Mouse (Mus musculus) megakaryocyte progenitor cell, adult 5-6 weeks (primary cell): ENCODE data around the gene Gm45140. TPM values are rescaled to one million over a fixed set of nuclear protein-coding genes. Genes with fewer than 3 reads are reported as not detected.
A peak's percentile ranks its signal among the peaks of the same experiment; 100 is the strongest.

Experiments
- ATAC-seq: replicated peaks from 2 replicates; pipeline ENCODE4 v1.8.0; 2016; ENCODE audit warnings: mild to moderate bottlenecking, moderate TSS enrichment, inconsistent platforms; ENCODE audit not compliant: poor library complexity
- total RNA-seq, 2 experiments: library from RNA; stranded (forward) in 1 of 2; stranded (reverse) in 1 of 2; fragments of 157-497, 149-512 nt in 1 of 2; fragments of 200-1000 nt in 1 of 2; gene quantifications; 2 replicates each; pipeline versions ENCODE4 v1.2.3 to v1.2.4; 2015 to 2017

Gene Gm45140
- total RNA-seq, 2 experiments from 2014 or later, result 3.7 to 19.9 TPM

- ATAC-seq, result no peak
Measured at GRCm38 (mm10) chr6:87802462-87802861, 33.1 kb downstream of the Gm45140 start.

DNA sequence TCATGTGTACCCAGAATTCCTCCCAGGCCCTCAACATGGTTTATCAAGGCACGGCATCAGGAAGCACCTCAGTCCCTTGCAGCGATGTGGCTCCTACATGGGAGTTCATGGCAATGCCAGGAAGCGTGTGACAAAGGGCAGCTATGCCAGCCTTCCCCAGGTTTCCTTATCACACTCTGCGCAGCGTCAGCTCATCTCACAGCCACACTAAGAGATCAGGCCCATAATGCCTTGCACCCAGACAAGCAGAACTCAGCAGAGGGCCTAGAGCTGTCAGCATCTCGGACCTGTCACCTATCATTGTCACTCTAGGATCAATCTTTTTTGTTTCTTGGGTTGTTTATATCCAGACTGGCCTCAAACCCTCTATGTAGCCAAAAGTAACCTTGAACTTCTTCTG is 36.0 kb downstream of the Gm45140 start:
- ATAC-seq, result peak; percentile 84

GRCm38 (mm10) chr6:87797321-87797720 is 38.3 kb downstream of the Gm45140 start:
- no peak for ATAC-seq

DNA sequence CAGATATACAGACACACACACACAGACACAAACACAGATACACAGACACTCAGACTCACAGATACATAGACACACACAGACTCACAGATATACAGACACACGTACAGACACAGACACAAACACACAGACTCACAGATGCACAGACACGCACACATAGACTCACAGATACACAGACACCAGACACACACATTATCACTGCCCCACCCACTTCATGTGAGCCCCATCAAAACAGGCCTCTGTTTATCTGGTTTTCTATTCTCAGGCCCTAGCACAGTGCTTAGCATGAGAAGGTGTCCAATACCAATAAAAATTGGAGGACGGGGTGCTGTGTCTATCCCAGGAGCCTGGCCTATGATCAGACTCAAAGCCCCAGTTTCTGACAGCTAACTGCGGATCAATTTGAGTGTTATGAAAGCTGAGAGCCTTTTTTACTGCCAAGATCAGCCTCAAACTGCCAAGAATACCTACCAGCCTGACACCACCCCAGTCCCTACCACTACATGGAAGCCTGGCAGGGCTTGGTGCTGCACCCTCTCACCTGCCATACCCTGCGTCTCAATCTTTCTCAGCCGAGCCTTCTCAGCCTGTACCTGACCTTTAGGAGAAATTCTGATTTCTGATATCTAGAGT is 39.2 kb downstream of the Gm45140 start:
- ATAC-seq, result peak; percentile 52

- no peak for ATAC-seq
Measured at GRCm38 (mm10) chr6:87795385-87796150, 40.0 kb downstream of the Gm45140 start.

DNA sequence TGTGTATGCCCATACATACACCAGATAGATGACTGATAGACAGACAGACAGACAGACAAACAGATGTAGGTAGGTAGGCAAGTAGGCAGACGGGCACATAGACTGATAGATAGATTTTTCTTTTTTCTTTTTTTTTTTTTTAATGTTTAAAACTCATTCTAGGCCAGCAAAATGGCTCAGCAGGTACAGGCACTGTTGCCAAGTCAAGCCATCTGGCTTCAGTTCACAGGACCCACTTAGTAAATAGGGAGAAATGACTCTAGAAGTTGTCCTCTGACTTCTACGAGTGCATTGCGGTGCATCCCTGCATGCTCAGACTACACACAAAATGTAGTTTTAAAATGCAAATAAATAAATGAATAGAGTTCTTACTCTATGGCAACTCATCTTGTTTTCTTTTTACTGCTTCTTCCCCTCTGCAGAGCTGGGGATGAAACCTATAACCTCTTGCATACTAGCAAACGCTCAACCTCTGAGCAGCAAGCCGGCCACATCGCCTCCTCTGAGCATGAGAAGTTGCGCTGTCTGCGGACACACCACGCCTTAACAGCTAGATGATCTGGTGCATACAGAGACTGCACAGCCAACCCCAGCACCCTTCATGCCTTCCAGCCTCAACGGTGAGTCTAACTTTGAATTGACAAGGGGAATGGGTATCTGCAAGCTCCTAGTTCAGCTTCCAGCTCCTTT is 41.6 kb downstream of the Gm45140 start:
- ATAC-seq, result no peak

DNA sequence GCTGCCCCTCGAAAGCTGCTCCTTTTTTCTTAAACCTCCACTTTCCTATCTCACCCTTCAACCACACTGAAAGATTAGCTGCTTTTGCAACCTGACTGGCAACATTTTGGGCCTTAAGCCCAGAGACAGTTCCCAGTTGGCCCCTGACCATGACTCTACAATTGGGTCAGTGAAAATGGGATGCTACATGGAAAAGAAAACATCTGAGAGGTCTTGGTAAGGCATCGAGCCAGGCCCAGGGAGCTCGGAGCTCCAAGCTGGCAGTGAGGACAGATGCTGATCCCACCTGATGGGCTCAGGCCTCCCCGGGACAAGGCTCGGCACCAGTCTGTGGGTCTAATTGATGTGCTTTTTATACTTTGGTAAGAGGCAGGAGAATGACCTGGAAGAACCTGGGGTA is 43.8 kb downstream of the Gm45140 start:
- ATAC-seq, result no peak

GRCm38 (mm10) chr6:87790779-87791480 is 44.7 kb downstream of the Gm45140 start:
- ATAC-seq, result peak; percentile 84

DNA sequence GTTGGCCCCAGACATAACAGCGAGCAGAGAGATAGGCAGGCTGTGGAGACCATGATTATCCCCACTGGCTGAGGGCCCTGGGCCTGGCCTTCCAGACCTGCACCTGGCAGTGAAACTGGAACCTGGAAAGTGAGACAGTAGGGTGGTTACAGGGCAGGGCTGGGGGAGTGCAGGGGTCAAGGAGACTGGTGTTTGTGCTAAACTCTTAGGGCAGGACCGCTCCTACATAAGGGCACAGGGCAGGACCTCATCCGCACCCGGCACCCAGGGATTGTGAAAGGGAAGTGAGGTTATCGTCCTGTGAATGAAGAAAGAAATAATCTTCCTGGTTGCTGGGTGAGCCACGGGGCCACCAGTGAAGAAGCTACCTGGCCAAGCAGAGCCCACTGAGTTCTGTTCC is 45.8 kb downstream of the Gm45140 start:
- 0 out of 2 replicates have a peak, but pooled peaks have one; percentile 0 for ATAC-seq

- ATAC-seq, result peak; percentile 49
Measured at GRCm38 (mm10) chr6:87788896-87789587, 46.6 kb downstream of the Gm45140 start.

DNA sequence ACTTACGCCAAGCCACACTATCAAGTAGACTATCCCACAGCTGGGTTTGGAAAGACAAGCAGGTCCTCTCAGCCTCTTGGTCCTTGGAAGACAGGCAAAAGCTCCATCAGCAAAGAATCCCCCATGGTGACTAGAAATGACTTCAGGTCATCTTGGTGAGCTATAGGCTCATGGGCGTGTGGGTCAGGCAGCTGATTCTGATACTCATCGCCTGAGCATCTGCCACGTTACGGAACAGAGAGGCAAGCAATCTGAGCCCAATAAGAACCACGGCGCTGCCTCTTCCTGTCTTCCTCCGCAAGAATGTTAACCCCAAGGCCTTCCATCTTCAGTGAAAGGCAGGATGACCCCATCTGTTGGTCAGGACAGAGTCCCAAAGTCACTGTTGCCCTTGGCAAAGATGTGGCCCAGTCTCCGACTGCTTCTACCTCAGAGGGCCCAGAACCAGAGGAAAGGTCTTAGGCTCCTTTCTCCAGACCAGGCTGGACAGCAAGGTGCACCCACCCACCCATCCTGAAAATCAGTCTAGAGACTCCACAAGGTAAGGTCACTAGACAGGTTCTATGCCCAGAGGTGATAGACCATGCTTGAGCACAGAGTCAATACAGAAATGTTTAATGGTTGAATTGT is 47.2 kb downstream of the Gm45140 start:
- no peak for ATAC-seq

DNA sequence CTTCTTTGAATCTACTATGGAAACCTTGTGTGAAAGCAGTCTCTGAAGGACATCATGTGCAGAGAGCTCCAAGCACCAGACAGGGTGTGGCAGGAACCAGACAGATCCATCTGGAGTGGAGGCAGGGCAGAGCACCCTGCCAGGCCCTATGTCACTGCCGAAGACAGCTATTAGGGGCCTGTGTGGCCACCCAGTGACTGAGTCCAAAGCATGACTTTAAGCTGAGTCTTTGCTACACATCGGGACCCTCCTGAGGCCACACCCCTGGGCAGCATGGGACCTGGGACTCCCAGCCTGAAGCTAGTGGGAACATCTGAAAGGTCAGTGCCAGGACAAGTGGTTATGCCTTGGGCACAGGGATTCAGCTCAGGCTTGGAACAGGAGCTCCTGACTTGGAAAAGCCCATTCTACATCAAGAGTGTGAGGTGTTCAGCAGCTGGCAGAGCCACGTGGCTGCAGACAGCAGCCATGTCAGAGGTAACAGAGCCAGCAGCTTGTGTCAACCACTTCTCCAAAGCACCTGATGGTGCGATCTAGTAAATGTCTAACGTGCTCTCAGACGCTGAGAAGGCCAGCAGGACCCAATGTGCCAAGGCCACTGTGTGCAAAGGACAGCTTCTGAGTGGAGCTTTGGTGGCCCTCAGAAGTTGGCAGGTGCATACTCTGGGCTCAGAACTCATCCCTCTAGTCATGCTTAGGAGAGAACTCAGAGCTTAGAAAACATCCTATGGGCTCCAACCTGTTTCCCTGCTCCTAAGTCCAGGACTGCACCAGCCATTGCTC is 48.3 kb downstream of the Gm45140 start:
- no peak for ATAC-seq

DNA sequence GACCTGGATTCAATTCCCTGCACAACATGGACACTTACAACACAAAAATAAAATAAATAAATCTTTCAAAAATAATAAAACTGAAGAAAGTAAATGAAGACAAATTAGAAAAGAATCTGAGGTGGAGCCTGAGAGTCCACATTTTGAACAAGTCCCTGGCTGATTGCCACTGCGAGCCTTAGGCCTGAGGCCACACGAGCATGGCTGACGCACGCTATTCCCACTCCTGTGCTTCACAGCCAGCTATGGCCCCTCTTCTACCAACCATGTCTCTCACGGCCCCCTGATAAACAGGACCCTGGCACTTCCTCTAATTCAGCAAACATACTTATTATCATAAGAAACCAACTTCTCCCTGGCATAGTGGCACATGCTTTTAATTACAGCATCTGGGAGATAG is 49.0 kb downstream of the Gm45140 start:
- no peak for ATAC-seq

- no peak for ATAC-seq
Measured at GRCm38 (mm10) chr6:87784033-87784432, 51.6 kb downstream of the Gm45140 start.

- no peak for ATAC-seq
Measured at GRCm38 (mm10) chr6:87780546-87781301, 54.9 kb downstream of the Gm45140 start.

DNA sequence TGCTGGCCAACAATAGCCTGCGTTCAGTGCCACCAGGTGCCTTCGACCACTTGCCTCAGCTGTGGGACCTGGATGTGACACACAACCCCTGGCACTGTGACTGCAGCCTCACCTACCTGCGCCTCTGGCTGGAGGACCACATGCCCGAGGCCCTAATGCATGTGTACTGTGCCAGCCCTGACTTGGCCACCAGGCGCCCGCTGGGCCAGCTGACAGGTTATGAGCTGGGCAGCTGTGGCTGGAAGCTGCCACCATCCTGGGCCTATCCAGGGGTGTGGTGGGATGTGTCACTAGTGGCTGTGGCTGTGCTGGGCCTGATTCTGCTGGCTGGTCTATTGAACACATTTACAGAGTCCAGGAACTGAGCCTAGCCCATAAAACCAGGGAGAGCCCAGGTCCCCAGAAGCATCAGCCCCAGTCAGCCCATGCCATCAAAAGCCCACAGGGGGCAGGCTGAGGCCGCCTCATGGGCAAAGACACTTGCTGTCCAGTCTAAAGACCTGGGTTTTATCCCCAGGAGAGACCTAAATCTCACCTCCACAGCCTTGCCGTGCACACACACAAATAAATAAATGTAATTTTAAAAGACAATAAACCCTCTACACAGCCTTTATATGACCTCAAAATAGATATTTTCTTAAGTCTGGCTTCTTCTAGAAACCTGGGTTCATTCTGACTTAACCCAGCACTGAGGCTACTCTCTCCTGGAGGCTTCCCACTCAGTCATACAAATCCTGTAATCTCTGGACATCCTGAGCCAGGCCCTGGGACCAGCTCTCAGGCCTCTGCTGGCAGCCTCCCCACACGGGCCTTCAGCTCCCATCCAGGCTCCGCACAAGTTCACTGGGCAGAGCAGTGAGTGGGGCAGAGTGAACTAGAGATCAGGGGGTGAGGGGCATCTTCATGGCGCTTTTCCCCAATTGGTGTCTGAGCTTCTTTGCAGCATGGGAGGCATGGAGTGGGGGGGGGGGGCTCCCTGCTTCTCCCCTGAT is 56.1 kb downstream of the Gm45140 start:
- no peak for ATAC-seq
